In genomic region chrX:74115511-74115910, GRCm38 (mm10) we compare ENCODE assay signal across 9 mouse cellular contexts. TPM values are rescaled to one million over a fixed set of nuclear protein-coding genes. Genes with fewer than 3 reads are reported as not detected.
DNase-seq lines count a peak whose midpoint lies in the region; ATAC-seq and TF ChIP-seq lines count a peak whose summit lies in the region.
"Had no signal": no experiment of that assay in that cellular context is flagged by ENCODE, and none has a peak within 500 bp of the region (broad histone marks: within the 10 kb centered on the region; RNA-seq: fewer than 3 reads in every experiment).

No protein-coding gene starts in this region.

- peak; percentile 93 for ATAC-seq in frontal cortex, adult (ENCODE audit: low TSS enrichment)
- peak; percentile 95 for ATAC-seq in lung, postnatal 0 days

- H3K27ac ChIP-seq in hindbrain, embryonic 10.5 days: no peak overlapping the region
- no peak overlapping the region for H3K27ac ChIP-seq in lung, postnatal 0 days (ENCODE audit: low read length)

- 27% methylated on average over 10 of the region's 10 CpGs for WGBS in hindbrain, embryonic 10.5 days
- 10% methylated on average over 9 of the region's 10 CpGs for WGBS in lung, postnatal 0 days

- peaks cover 8% of the 10 kb centered on the region; the same call in 1 of the 2 replicates for H3K27me3 ChIP-seq in hindbrain, embryonic 10.5 days (ENCODE audit: insufficient read depth, poor library complexity, severe bottlenecking)
- no peaks in the 10 kb centered on the region for H3K27me3 ChIP-seq in lung, postnatal 0 days (replicated peaks; ENCODE audit: insufficient read depth, low read length)

- H3K9ac ChIP-seq in lung, postnatal 0 days (replicated peaks; ENCODE audit: low read depth): no peak overlapping the region

- H3K9me3 ChIP-seq in hindbrain, embryonic 10.5 days: no peaks in the 10 kb centered on the region
- H3K9me3 ChIP-seq in lung, postnatal 0 days (ENCODE audit: low read length): no peaks in the 10 kb centered on the region

- 0 out of 2 replicates have a peak overlapping the region, but pooled peaks have one; percentile 20 for H3K4me3 ChIP-seq in hindbrain, embryonic 10.5 days
- H3K4me3 ChIP-seq in lung, postnatal 0 days (ENCODE audit: low read depth, low read length): no peak overlapping the region

- peak overlapping the region; percentile 39 for H3K4me2 ChIP-seq in lung, postnatal 0 days (replicated peaks; ENCODE audit: low read depth, low read length)

- TF ChIP-seq EP300 in lung, postnatal 0 days (IDR thresholded peaks at IDR 0.05): no peak

- peak; percentile 55 for DNase-seq in MN1 (ENCODE audit: low spot score)
- DNase-seq in cerebellum, adult 8-10 months: peak; percentile 55
- peak; percentile 10 for DNase-seq in hindbrain, embryonic 10.5 days (ENCODE audit: low spot score)
- DNase-seq in layer of hippocampus, adult 9-11 months: peak; percentile 28
- DNase-seq in lung, postnatal 0 days (ENCODE audit: low spot score): peak; percentile 88
- peak; percentile 63 for DNase-seq in ovary, postnatal 36 days (ENCODE audit: low spot score)
- DNase-seq in thymus, postnatal 25 days: peak; percentile 70

- no peaks in the 10 kb centered on the region for H3K36me3 ChIP-seq in hindbrain, embryonic 10.5 days
- no peaks in the 10 kb centered on the region for H3K36me3 ChIP-seq in lung, postnatal 0 days (ENCODE audit: insufficient read depth, low read length)

- H3K4me1 ChIP-seq in hindbrain, embryonic 10.5 days (replicated peaks): no peaks in the 10 kb centered on the region
- H3K4me1 ChIP-seq in lung, postnatal 0 days (ENCODE audit: insufficient read depth, low read depth, low read length): no peaks in the 10 kb centered on the region

- peak; percentile 70 for TF ChIP-seq CTCF in lung, postnatal 0 days (IDR thresholded peaks at IDR 0.05)

RNA-seq across cellular contexts. Expression of gene Opn1mw, which starts 11.8 kb away (rescaled TPM):
- not detected in 2 replicates for polyA plus RNA-seq in hindbrain, embryonic 10.5 days (2016; fragmentation: Nextera tagmentation; extraction: Ambion mirVana)
- polyA plus RNA-seq in lung, postnatal 0 days (2015; fragmentation: Nextera tagmentation; extraction: Ambion mirVana): not detected in 2 replicates
- polyA plus RNA-seq: testis, adult 2 months had no signal

RNA-seq across cellular contexts. Expression of gene Mecp2, which starts 19.7 kb away (rescaled TPM):
- 15.3 and 15.4 TPM in 2 replicates for polyA plus RNA-seq in hindbrain, embryonic 10.5 days (2016; fragmentation: Nextera tagmentation; extraction: Ambion mirVana)
- 9.8 and 10.0 TPM in 2 replicates for polyA plus RNA-seq in lung, postnatal 0 days (2015; fragmentation: Nextera tagmentation; extraction: Ambion mirVana)

RNA-seq across cellular contexts. Expression of gene Tex28, which starts 52.1 kb away (rescaled TPM):
- polyA plus RNA-seq in hindbrain, embryonic 10.5 days (2016; fragmentation: Nextera tagmentation; extraction: Ambion mirVana): not detected in 2 replicates
- polyA plus RNA-seq in lung, postnatal 0 days (2015; fragmentation: Nextera tagmentation; extraction: Ambion mirVana): not detected in 2 replicates

Comparison
In these comparisons a context has a peak if more than half of its experiments do, and no peak if none do; other contexts are left out.
1. DNase-seq: peak in every context shown above with its lines; median percentile 88 in lung, postnatal 0 days; 70 in thymus, postnatal 25 days; 63 in ovary, postnatal 36 days; 55 in MN1; 55 in cerebellum, adult 8-10 months; 28 in layer of hippocampus, adult 9-11 months; 10 in hindbrain, embryonic 10.5 days.